Mouse (Mus musculus) heart, postnatal 14 days (tissue): ENCODE results near the gene Pim1. TPM values are rescaled to one million over a fixed set of nuclear protein-coding genes. Genes with fewer than 3 reads are reported as not detected.
"Not testable (repeated sequence)": the region's sequence is repeated elsewhere in the genome, so short reads cannot be mapped to it uniquely, and the experiment has no call there.

Source experiments
- DNase-seq, 2 experiments: peaks; one replicate each; pipeline ENCODE4 v3.0.0; 2021 to 2022
- intact Hi-C: fragments of 180-260 bp; cut with DNase I; formaldehyde crosslinking; loops from one replicate; pipeline ENCODE4 v1.15.1; 2025
- total RNA-seq, 2 experiments: library from RNA; stranded (reverse); gene quantifications; 2 replicates each; pipeline ENCODE4 v1.2.3; 2021

Pim1 gene
- total RNA-seq, 2 experiments from 2014 or later = 30.8 to 33.7 TPM

DNA sequence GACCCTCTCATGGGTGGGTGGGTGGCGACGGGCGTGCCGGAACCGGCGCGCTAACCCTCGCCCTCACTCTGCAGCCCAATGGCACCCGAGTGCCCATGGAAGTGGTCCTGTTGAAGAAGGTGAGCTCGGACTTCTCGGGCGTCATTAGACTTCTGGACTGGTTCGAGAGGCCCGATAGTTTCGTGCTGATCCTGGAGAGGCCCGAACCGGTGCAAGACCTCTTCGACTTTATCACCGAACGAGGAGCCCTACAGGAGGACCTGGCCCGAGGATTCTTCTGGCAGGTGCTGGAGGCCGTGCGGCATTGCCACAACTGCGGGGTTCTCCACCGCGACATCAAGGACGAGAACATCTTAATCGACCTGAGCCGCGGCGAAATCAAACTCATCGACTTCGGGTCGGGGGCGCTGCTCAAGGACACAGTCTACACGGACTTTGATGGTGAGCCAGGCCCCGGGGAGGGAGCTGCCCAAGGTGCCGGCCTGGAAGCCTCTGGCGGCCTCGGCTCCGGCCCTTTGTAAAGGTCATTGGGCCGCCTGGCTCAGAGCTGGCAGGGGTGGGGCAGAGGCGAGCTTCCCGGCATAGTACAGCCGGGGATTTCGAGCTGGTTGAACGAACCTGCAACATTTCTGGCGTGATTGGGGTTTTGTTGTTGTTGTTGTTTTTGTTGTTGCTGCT is 1.2 kb downstream of the Pim1 start:
- DNase-seq = peak; percentile 70 to 72
- intact Hi-C loops = loop anchor here (1.0 to 2.0 kb wide), 3 partner anchors 21 to 94 kb away; no protein-coding TSS in a partner anchor

DNA sequence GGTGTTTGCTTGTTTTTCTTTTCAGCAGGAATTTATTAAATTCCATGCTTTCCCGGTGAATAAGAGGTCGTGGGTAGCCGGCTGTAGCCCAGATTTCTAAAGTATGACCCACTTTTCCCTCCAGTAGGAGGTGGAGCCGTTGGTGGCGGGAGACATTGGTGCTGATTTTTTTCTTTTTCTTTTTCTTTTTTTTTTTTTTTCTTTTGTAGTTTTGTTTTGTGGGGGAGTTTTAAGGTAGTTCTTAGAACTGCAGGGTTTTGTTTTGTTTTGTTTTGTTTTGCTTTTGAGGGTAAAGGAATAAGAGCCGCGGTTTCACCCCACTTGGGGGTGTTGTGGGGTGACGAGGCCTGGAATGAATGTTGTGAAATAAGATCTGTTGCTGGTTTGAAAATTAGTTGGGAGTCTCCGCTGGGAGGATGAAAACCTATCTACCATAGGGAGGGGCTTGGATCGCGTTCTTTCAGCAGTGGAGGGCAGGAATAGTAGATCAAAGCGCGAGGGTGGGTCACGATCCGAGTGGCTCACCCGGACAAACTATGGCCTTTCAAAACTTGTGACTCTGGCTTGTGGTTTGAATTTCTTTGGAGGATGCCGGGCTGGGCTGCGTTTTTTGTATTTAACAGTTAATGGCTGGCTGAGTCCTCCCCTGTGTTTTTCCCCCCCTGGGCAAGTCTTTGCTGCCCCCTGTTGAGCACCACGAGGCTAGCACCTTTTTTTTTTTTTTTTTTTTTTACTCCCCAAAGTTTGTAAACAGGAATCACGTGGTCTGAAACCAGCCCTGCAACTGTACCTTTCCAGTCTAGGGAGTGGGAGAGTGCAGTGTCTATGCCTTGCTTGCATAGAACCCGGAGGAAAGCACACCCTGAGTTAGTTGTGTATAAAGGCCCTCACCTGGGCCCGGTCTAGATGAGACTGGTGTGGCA is 2.0 kb downstream of the Pim1 start:
- intact Hi-C loops = loop anchor here (1.0 to 2.0 kb wide), 2 partner anchors 20 to 95 kb away; no protein-coding TSS in a partner anchor
- peak; percentile 74 for DNase-seq

DNA sequence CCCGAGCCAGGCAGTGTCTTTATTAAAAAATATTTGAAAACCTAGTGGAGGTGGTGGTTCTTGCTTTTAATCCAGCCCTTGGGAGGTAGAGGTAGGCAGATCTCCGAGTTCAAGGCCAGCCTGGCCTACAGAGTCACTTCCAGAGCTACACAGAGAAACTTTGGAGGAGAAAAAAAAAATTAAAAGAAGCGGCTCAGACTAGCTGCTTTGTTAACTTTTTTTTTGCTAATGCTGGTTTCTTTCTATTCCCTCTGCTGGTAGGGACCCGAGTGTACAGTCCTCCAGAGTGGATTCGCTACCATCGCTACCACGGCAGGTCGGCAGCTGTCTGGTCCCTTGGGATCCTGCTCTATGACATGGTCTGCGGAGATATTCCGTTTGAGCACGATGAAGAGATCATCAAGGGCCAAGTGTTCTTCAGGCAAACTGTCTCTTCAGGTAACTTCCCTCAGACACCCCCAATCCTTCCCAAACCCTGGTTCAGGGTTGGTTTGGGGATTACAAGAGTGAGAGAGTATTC is 3.0 kb downstream of the Pim1 start:
- intact Hi-C loops = loop anchor here (2.0 kb wide), 1 partner anchor 19 kb away; no protein-coding TSS in a partner anchor
- DNase-seq = no peak

DNA sequence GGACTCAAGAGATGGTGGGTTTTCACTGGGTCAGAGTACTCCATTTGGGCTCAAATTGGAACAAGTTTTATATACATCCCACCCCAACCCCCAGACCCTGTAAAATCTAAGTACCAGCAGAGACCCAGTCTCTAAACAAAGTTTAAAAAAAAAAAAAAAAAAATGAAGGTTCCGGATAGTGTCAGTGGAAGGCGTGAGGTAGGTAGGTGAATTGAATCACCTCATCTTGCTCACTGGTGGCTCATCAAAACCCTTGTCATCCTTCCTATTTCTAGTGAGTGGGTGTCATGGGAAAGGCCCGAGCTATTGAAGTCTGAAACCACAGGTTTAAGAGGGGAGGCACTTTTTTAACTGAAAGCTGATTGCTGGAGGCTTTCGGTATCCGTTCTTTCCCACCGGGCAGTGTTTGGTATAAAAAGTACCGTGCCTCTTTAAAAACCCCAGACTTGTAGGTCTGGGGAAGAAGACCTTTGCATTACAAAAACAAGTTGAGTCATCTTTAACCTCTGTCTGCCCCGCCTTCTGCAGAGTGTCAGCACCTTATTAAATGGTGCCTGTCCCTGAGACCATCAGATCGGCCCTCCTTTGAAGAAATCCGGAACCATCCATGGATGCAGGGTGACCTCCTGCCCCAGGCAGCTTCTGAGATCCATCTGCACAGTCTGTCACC is 3.6 kb downstream of the Pim1 start:
- intact Hi-C loops = no loop called here

DNA sequence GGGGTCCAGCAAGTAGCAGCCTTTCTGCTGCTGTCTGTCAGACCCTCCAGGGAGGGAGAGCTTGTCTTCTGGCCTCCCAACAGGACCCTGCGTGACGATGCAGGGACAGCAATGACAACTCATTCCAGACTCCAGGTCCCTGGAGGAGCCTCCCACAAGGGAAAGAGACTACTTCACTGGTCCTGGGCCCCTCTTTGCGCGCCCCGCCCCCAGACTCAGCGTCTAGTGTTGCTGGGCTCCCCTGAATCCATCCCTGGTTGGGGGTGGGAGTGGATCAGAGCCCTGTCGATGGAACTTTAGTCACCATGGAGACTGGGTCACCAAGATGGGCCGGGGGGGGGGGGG is 4.2 kb downstream of the Pim1 start:
- intact Hi-C loops = no loop called here
- DNase-seq = no peak

More for the DNA sequence above, 3.6 kb downstream of the Pim1 start:
- DNase-seq = no peak

DNA sequence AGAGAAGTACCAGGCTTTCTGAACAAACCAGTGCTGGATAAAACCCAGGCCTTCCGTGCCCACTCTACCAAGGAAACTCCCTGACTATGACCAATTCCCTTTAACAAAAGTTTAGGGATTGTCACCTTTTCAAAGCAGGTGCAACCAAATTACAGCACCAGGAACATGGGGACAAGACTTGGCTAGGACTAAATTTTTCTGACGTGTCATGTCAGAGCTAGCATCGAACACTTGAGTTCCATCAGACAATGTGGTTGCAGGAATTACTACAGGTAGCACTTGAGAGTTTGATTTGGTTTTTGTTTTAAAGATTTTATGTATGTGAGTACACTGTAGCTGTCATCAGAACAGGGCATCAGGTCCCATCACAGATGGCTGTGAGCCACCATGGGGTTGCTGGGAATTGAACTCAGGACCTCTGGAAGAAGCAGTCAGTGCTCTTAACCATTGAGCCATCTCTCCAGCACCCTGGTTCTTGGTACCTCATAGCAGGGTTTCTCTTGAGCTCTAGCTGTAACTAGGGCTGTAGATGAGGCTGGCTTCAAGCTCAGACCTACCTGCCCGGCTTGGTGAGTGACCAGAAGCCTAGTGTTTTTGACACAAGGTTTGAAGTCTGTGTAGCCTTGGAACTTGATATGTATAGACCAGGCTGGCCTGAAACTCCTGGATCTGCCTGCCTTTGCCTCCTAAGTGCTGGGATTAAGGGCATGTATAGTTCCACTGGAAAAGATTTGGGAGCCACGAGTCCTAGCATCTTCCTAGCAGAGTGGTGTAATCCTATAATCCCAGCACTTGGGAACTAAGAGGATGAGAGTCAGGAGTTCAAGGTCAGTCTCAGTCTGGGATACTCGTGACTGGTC is 5.9 kb downstream of the Pim1 start:
- no peak for DNase-seq
- intact Hi-C loops = no loop called here

DNA sequence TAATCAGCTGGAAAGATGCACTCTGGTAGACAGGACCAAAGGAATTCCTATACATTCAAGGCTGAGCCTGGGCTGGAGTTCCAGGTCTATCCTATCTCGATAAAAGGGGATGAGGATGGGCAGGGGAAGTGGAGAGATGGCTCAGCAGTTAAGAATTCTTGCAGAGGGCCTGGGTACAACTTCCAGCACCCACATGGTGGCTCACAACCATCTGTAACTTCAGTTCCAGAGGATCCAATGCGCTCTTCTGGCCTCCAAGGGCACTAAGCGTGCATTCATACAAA is 6.5 kb downstream of the Pim1 start:
- intact Hi-C loops = no loop called here

DNA sequence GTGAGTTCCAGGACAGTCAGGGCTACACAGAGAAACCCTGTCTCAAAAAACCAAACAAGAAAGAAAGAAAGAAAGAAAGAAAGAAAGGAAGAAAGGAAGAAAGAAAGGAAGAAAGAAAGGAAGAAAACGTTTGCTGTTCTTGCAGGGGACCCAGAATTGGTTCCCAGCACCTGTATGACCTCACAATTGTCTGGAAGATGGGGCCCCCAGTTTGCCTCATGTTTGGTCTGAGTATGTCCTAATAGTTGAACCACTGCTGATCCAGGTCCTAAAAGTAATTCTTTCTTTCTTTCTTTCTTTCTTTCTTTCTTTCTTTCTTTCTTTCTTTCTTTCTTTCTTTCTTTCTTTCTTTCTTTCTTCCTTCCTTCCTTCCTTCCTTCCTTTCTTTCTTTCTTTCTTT is 6.9 kb downstream of the Pim1 start:
- intact Hi-C loops = not testable (repeated sequence)

More for the DNA sequence above, 6.5 kb downstream of the Pim1 start:
- no peak for DNase-seq

DNA sequence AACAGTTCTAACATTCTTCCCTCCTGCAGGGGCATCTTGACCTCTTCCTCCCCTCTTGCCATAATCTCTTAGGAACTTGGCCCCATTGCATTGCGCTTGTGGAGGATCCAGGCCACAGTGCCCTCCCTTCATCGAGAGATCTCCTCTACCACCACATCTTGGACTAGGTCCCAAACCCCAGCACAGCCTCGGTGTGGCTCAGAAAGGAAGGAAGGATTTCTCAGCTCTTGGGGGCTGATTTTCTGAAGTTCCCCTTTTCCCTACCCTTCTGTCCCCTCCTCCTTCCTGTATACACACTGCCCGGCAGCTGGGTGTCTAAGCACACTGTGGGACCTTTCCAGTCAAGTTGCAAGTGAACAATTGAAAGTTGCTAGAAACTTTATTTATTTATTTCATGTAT is 7.5 kb downstream of the Pim1 start:
- intact Hi-C loops = no loop called here
- DNase-seq = peak; percentile 21 to 25

More for the DNA sequence above, 6.9 kb downstream of the Pim1 start:
- DNase-seq = not testable (repeated sequence)

DNA sequence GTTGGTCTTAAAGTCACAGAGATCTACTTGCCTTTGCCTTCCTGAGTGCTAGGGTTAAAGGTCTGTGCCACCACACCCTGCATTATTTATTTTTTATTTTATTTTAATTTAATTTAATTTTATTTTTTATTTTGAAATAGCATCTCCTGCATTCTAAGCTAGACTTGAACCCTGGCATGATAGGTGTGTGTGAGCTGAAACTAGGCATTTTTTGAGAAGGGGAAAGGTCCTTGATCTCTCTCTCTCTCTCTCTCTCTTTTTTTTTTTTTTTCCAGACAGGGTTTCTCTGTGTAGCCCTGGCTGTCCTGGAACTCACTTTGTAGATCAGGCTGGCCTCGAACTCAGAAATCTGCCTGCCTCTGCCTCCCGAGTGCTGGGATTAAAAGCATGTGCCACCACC is 8.4 kb downstream of the Pim1 start:
- intact Hi-C loops, DNase-seq: not testable (repeated sequence)

DNA sequence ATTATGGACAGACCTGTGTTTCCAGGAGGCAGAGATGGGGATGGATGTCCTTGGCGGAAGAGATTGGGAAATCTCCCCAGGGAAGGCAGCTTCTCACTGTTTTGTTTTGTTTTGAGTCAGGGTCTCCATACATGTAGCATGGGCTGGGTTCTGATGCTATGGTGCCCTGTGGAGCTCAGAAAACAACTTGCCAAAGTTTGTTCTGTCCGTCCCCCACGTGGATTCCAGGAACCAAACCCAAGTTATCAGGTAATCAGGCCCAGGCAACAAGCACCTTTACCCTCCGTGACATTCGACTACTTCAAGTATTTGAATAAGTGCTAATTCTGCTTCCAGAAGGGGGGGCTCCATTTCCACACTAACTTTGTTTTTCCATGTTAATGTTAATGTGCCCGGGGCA is 9.0 kb downstream of the Pim1 start:
- DNase-seq = no peak
- intact Hi-C loops = no loop called here

DNA sequence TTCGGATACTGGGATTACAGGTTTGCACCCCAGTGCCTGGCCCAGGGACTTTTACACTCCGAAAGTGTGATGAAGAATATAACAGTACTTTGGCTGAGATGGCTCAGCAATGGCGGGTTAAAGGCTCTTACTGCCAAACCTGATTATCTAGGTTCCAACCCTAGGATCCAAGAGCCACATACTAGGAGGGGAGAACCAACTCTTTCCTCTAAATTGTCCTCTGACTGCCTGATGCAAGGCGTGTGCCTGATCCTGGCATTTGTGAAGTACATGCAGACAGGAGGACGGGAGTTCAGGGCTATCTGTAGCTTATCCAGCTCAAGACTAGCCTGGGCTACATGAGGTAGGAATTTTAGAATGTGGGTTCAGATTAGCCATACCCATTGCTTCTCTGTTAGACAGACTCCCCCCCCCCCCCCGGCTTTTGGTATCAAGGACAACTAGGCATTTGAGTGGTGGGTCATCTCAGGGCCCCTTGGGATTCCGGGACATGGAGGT is 9.7 kb downstream of the Pim1 start:
- no peak for DNase-seq
- intact Hi-C loops = no loop called here

DNA sequence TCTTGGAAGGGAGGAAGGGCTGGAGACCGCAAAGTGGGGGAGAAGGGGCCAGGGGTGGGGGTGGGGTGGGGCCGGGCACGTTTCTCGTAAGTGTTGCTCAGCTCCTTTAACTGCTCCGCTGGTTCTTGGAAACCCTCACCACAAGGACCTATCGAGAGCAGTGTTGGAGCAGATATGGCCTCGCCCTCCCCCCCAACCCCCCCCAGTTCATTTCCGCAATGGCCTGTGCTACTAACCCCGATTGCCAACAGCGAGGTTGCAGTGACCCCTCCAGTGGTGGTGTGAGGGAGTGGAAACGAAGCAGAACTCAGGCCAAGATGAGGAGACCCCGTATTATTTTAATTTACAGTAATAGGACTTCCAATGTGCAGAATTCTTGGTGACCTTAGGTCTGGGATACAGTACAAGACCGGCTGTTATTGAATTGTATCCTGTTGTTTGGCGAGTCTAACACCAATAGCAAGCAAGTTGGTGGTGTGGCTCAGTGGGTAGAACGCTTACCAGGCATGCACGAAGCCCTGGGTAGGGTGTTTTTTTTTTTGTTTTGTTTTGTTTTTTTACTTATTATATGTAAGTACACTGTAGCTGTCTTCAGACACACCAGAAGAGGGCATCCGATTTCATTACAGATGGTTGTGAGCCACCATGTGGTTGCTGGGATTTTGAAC is 10.4 kb downstream of the Pim1 start:
- intact Hi-C loops = no loop called here

DNA sequence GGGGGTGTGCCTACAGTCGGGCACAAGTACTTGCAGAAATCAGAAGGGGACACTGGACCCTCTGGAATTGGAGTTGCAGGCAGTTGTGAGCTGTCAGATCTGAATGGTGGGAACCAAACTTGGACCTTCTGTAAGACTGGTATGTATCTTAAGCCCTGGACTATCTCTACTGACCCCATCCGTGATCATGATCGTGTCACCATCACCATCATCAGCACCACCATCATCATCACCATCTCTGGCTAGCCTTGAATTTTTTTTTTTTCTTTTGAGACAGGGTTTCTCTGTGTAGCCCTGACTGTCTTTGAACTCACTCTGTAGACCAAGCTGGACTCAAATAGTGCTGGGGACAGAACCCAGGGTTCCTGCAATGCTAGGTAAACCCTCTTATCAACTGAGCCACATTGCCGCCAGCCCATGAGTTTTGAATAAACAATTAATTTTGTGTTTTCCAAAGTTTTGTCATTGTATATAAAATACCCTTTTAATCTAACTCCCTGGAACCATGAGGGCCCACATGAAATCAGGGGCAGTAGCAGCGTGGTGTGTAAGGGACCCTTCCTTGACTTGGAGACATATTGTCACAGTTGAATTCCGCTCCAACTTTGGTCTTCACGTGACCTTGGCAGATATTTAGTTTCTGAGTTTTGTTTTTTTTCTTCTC is 11.6 kb downstream of the Pim1 start:
- intact Hi-C loops = loop anchor here (2.0 kb wide), 1 partner anchor 109 kb away; no protein-coding TSS in a partner anchor

More for the DNA sequence above, 10.4 kb downstream of the Pim1 start:
- no peak for DNase-seq

DNA sequence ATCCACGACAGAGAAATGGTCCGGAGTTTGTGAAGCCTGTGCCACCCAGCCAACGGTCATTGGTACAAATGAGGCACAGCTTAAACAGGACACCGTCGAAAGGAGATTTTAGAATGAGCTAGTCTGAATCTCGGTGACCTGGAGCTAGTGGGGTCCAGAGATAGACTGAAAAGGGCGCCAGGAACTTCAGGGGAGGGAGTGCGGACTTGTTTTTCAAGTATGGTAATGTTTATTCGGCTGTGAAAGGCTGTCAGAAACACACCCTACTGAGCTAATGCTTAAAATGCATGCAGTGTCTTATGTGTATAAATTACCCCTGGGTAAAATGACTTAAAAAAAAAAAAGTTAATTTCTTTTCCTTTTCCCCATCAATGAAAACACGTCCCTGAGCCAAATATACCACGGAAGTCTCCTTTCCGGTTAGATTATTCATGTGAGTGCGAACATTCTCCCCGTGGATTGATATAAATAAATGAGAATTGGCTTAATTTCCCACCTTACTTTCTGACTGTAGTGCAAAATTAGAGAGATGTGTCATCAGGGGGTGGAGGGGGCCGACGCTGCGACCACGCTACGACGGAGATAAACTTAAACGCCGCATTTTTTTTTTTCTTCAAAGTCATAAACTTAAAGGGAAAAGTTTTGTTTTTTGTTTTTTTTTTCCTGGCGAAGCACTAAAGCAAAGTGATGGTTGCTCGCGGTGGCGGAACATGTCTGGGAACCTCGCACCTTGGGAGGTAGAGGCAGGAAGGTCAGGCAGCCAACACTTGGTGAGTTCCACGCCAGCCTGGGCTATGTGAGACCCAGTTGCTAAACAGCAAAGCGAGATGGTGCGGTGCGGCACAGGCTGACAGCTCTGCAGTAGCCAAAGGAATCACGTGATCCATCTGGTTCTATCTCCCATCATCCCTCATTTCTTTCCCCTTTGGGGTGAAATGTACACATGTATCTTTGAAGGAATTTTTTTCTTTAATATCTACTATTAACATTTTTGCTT is 12.4 kb downstream of the Pim1 start:
- no peak for DNase-seq
- intact Hi-C loops = loop anchor here (2.0 kb wide), 1 partner anchor 110 kb away; no protein-coding TSS in a partner anchor

More for the DNA sequence above, 11.6 kb downstream of the Pim1 start:
- no peak for DNase-seq

DNA sequence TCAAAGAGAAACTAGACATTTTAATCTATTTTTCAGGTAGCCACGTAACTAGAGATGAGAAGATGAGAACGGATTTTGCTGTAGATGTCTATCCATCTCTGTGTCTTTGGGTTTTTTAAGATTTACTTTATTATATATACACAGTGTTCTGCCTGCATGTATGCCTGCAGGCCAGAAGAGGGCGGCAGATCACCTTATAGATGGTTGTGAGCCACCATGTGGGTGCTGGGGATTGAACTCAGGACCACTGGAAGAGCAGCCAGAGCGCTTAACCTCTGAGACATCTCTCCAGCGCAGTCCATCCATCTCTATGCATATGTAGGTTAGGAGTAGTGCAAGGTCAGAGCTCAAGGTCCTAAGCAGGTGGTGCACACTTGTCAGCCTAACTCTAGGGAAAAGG is 13.1 kb downstream of the Pim1 start:
- DNase-seq = peak in 1 of 2 experiments; percentile 9
- intact Hi-C loops = loop anchor here (2.0 kb wide), 1 partner anchor 111 kb away; no protein-coding TSS in a partner anchor

DNA sequence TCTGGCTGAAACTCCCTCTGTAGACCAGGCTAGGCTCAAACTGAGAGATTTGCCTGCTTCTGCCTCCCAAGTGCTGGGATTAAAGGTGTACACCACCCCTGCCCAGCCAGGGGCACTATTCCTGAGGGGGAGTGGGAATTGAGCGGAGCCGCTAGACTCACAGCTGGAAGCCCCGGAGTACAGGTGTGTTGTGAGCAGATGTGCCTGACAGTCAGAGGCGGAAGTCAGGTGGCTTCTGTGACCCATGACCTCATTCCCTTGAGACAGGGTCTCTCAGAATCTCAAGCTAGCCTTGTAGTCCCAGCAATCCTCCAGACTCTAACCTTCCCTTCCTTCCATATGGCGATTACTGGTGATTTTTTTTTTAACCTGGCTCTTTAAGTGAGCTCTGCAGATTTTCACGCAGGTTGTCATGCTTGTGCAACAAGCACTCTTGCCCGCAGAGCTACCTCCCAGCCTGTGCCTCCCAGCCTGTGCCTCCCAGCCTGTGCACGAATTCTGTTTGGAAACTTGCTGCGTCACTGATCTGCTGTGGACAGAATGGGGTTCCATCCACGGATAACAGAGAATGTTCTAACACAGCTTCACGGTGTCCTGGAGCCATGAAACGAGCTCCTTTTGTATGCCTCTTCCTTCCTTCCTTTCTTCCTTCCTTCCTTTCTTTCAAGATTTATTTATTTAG is 18.5 kb downstream of the Pim1 start:
- no peak for DNase-seq
- intact Hi-C loops = no loop called here
